Mouse (Mus musculus) small intestine, adult 2 months (tissue): ENCODE results near the gene Tor1aip2. TPM values are rescaled to one million over a fixed set of nuclear protein-coding genes. Genes with fewer than 3 reads are reported as not detected.

Source experiments
- H3K27ac ChIP-seq: fragments of 200-500 bp; 2 replicates; pipeline ENCODE4 v1.5.1; 2012; ENCODE audit warnings: low read depth, low read length, control low read depth, inconsistent platforms; ENCODE audit not compliant: insufficient read depth
- H3K27me3 ChIP-seq: fragments of 200-500 bp; 2 replicates; pipeline ENCODE4 v1.6.1; 2012; ENCODE audit warnings: mild to moderate bottlenecking, moderate library complexity, low read length, inconsistent platforms; ENCODE audit not compliant: control insufficient read depth, insufficient read depth
- H3K36me3 ChIP-seq: fragments of 200-500 bp; 2 replicates; pipeline ENCODE4 v1.6.1; 2012; ENCODE audit warnings: mild to moderate bottlenecking, low read length, control low read depth, inconsistent platforms; ENCODE audit not compliant: control insufficient read depth, insufficient read depth
- H3K4me1 ChIP-seq: fragments of 200-500 bp; 2 replicates; pipeline ENCODE4 v1.6.1; 2012; ENCODE audit warnings: low read length, inconsistent platforms, mixed read lengths; ENCODE audit not compliant: control insufficient read depth, insufficient read depth, insufficient read length
- H3K4me3 ChIP-seq: fragments of 200-500 bp; 2 replicates; pipeline ENCODE4 v1.5.1; 2012; ENCODE audit warnings: low read depth, mild to moderate bottlenecking, control low read depth, inconsistent platforms, low read length, moderate library complexity
- CTCF ChIP-seq: fragments of 200-500 bp; IDR thresholded peaks from 2 replicates; pipeline ENCODE4 v1.5.1; 2012; ENCODE audit warnings: low read depth, mild to moderate bottlenecking, control low read depth, inconsistent platforms, low read length, moderate library complexity, mixed read lengths; ENCODE audit not compliant: insufficient replicate concordance, insufficient read length; ENCODE audit errors: extremely low read depth
- POLR2A ChIP-seq: fragments of 200-500 bp; IDR thresholded peaks from 2 replicates; pipeline ENCODE4 v1.6.1; 2012; ENCODE audit warnings: low read depth, mild to moderate bottlenecking, control low read depth, inconsistent platforms, low read length, moderate library complexity
- WGBS: fragments of 180-500 bp; shearing (Covaris S2); methylation state at CpG from one replicate; pipeline ENCODE4 v1.1.7; 2018; 5-methylcytosine and 5-hydroxymethylcytosine counted together
- polyA plus RNA-seq: library from polyadenylated mRNA; depleted of rRNA; stranded (reverse); fragments of >200 nt; gene quantifications from 2 replicates; pipeline ENCODE4 v1.2.3, GENCODE M21; 2012

The Tor1aip2 gene
- polyA plus RNA-seq, 1 experiment = 104 TPM

DNA sequence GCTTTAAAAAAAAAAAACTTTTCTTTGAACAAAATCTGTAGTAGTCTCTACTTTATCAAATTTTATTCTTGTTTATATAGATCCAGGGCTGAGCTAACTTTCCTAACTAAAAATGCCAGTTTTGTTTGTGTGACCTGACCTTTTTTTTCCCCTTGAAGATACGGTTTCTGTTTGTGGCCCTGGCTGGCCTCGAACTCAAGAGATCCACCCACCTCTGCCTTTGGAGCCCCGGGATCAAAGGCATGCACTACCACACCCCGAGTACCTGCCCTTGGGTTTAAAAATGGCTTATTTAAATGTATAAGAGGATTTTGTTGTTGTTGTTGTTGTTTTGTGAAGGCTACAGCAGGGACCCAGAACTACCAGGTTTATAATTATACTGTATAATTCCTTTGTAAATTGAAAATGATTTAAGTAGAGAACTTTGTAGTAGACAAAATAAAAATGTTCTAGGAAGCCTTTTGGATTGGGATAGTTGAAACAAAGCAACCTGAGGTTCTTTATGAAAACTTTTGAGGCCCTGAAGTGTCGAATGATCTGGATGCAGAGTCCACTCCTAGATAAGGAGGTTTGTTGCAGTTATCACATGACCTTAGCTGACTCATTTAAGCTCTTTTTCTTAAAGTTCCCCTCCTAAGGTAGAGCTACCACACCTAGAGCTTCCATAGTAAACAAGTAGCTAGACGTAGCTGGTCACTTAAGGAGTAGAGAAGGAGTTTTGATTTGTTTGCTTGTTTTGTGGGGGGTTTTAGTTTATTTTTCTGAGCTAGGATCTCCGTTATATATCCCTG, 6.4 kb downstream of the Tor1aip2 start:
- Histone ChIP-seq H3K4me3 (peak overlapping the region; percentile 71), H3K27ac (peak overlapping the region; percentile 96), H3K4me1 (peaks cover 12% of the 10 kb centered on the region), H3K27me3 (no peaks in the 10 kb centered on the region), H3K36me3 (peaks cover 15% of the 10 kb centered on the region)
- no peak for TF ChIP-seq CTCF
- no peak for TF ChIP-seq POLR2A
- WGBS = 11% methylated on average over 7 of the region's 7 CpGs

DNA sequence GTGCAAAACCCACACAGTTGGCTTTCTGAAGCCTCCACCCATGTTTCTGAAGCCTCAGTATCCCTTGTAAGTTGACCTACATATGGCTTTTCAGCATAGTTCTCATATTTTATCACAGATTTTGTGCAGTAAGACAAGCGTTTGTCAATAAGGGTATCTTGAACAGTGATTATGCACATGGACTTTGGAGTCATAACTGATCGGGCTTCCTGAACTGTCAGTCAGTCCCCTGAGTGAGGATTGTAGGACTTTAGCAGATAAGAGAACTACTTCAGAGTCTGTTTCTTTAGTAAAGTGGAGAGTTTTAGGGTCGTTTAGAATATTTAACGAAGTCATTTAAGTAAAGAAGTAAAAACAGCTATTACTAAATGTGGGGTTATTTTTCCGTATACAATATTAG, 7.3 kb downstream of the Tor1aip2 start:
- H3K27ac ChIP-seq = peak overlapping the region; percentile 65
- H3K27me3 ChIP-seq = no peaks in the 10 kb centered on the region
- WGBS = 23% methylated on average over 5 of the region's 5 CpGs
- H3K4me3 ChIP-seq = no peak overlapping the region
- peaks cover 20% of the 10 kb centered on the region for H3K36me3 ChIP-seq
- peaks cover 13% of the 10 kb centered on the region for H3K4me1 ChIP-seq
- TF ChIP-seq POLR2A = no peak
- TF ChIP-seq CTCF = no peak

DNA sequence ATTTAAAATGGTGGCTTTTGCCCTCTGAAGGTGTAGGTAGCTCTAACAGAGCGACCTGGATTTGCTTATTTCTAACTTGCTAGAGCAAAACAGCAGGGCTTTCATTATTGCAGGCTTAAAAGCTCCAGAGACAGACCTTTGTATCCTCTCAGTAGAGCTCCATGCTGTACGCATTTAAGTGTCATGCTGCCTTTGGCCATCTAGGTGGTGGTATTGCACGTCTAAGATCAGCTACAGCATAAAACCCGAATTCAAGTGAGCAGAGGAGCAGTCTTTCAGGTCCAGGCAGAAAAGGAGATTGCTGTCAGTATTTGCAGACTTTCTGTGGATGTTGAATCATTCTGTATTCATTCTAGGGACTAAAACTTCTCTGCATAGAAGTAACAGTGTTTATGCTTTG, 7.8 kb downstream of the Tor1aip2 start:
- no peak overlapping the region for H3K27ac ChIP-seq

DNA sequence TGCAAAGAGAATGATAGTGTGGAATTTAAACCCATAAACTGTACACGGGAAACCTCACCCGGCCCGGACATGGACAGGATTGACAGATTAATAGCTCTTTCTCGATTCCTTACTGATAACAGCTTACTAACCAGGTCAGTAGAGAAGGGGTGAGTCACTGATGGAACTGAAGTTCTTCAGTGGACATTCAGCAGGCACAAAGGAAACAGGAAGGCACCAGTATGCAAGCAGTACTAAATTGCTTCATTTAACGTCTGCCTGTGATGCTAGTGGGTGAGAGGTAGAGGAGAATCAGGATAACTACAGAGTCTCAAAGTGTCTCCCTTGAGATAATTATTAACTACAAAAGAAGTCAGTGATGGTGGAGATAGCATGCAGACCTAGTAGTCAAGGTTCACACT, 9.0 kb downstream of the Tor1aip2 start:
- H3K4me3 ChIP-seq = no peak overlapping the region
- peaks cover 32% of the 10 kb centered on the region for H3K36me3 ChIP-seq
- TF ChIP-seq CTCF = no peak
- TF ChIP-seq POLR2A = no peak
- WGBS = 20% methylated on average over 5 of the region's 5 CpGs
- no peaks in the 10 kb centered on the region for H3K27me3 ChIP-seq
- H3K27ac ChIP-seq = no peak overlapping the region
- H3K4me1 ChIP-seq = peaks cover 14% of the 10 kb centered on the region

More for the DNA sequence above, 7.8 kb downstream of the Tor1aip2 start:
- H3K36me3 ChIP-seq = peaks cover 24% of the 10 kb centered on the region
- no peaks in the 10 kb centered on the region for H3K27me3 ChIP-seq
- TF ChIP-seq CTCF (no peak), POLR2A (no peak)
- WGBS = 8% methylated on average over 4 of the region's 4 CpGs
- H3K4me1 ChIP-seq = peaks cover 14% of the 10 kb centered on the region
- H3K4me3 ChIP-seq = no peak overlapping the region

DNA sequence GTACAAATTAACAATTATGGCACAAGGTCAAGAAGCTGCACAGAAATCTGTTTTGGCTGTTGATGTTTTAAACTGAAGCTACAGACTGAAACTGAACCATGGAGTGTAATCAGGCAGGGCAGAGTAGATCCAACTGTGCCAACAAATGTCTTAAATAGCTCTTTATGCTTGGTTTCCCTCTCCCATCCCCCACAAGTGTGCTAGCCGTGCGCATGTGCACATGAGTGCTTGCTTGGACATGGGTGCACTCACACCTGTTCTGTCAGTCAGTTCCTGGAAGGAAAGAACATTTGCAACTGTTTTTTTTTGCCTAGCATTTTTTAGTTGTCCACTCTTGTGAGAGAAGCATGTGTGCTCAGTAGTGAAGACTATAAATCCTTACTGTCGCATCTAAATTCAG, 11.5 kb downstream of the Tor1aip2 start:
- Histone ChIP-seq H3K36me3 (peaks cover 48% of the 10 kb centered on the region), H3K27me3 (no peaks in the 10 kb centered on the region), H3K4me1 (peaks cover 11% of the 10 kb centered on the region), H3K27ac (no peak overlapping the region), H3K4me3 (no peak overlapping the region)
- 77% methylated on average over 3 of the region's 3 CpGs for WGBS
- TF ChIP-seq POLR2A = no peak
- no peak for TF ChIP-seq CTCF

DNA sequence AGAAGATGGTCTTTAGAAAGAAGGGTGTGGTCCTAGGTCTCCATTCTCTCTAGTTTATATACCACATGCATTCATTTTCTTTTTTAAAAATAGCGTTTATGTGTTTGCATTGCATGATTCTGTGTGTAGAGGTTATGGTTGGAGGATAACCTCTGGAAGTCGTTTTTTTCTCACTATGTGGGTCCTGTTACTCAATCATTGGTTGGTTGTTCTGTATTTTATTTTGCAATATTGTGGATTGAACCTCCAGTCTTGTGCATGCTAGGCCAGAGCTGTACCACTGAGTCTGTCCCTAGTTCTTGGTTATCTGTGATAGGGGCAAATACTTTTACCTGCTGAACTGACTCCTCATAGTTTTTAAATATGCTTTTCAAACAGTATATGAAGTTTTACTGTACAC, 23.0 kb downstream of the Tor1aip2 start:
- WGBS = 69% methylated on average over 2 of the region's 2 CpGs
- TF ChIP-seq CTCF (no peak), POLR2A (no peak)
- Histone ChIP-seq H3K4me3 (no peak overlapping the region), H3K27me3 (no peaks in the 10 kb centered on the region), H3K27ac (no peak overlapping the region), H3K4me1 (no peaks in the 10 kb centered on the region), H3K36me3 (peaks cover 64% of the 10 kb centered on the region)

DNA sequence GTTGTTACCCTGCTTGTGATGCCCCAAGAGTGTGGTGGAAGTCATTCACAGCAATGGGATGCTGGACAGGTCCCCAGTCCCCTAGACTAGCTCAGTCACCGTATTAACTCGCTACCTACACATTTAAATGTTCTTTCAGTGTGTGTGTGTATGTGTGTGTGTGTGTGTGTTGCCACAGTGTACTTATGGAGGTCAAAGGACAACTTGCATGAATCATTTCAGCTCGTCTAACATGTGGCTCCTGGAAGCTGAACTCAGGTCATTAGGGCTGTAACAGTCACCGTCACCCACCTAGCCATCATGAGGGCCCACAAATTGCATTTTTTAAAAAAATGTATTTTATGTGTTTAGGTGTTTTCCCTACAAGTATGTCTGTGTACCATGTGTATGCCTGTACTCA, 27.0 kb downstream of the Tor1aip2 start:
- peaks cover 69% of the 10 kb centered on the region for H3K36me3 ChIP-seq
- no peaks in the 10 kb centered on the region for H3K4me1 ChIP-seq
- 64% methylated on average over 4 of the region's 4 CpGs for WGBS
- no peak overlapping the region for H3K4me3 ChIP-seq
- H3K27ac ChIP-seq = no peak overlapping the region
- TF ChIP-seq POLR2A = no peak
- no peak for TF ChIP-seq CTCF
- H3K27me3 ChIP-seq = no peaks in the 10 kb centered on the region
